8 mouse cellular contexts compared by ENCODE assay signal in the genomic region with DNA sequence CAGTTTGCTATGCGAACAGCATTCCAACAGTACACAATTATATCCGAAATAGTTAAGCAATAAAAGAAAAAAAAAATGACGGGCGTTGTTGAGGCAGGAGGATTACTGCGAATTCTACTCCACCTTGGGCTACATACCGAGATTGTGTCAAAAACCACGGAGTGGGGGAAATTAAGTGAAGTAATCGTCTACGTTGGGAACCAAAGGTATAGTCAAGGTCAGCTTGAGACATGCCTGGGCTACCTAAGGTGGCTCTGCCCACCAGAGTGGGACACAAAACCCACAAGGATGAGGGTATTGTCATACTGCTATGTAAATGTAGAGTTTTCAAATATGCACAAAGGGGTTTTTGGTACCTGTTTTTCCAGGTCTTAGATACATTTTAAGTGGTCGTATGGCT.
DNase-seq lines count a peak whose midpoint lies in the region; ATAC-seq and TF ChIP-seq lines count a peak whose summit lies in the region.

No protein-coding gene starts in this region.

- peak; percentile 7 for ATAC-seq in forebrain, embryonic 14.5 days
- no peak for ATAC-seq in liver, embryonic 14.5 days (ENCODE audit: insufficient read depth)
- ATAC-seq in erythroid progenitor cell, adult 5-6 weeks (replicated peaks; ENCODE audit: low FRiP score, poor library complexity, severe bottlenecking), result no peak

- no peaks in the 10 kb centered on the region for H3K36me3 ChIP-seq in heart, embryonic 10.5 days
- no peaks in the 10 kb centered on the region for H3K36me3 ChIP-seq in E14TG2a.4 (ENCODE audit: insufficient read depth, low read length)
- H3K36me3 ChIP-seq in forebrain, embryonic 14.5 days (ENCODE audit: control insufficient read depth, insufficient read depth, low read length), result no peaks in the 10 kb centered on the region
- H3K36me3 ChIP-seq in liver, embryonic 14.5 days (replicated peaks; ENCODE audit: control insufficient read depth, insufficient read depth, low read depth), result no peaks in the 10 kb centered on the region

- H3K4me2 ChIP-seq in forebrain, embryonic 14.5 days (ENCODE audit: low read length), result peak overlapping the region; percentile 57
- peak overlapping the region; percentile 92 for H3K4me2 ChIP-seq in liver, embryonic 14.5 days (ENCODE audit: low read depth)

- DNase-seq in heart, embryonic 10.5 days (ENCODE audit: low spot score), result no peak
- DNase-seq in heart, adult 9 months (ENCODE audit: low spot score in 2 of 2), result no peak
- DNase-seq in forebrain, embryonic 14.5 days (ENCODE audit: low spot score), result no peak
- DNase-seq in liver, embryonic 14.5 days (ENCODE audit: low read depth in 3 of 3, low spot score in 3 of 3), result no peak
- DNase-seq in embryo, embryonic 10.5 days (ENCODE audit: low spot score), result no peak
- no peak for DNase-seq in cerebellum, postnatal 4 days (ENCODE audit: low spot score in 2 of 2)

- peak overlapping the region; percentile 90 for H3K27ac ChIP-seq in heart, embryonic 10.5 days
- no peak overlapping the region for H3K27ac ChIP-seq in forebrain, embryonic 14.5 days (ENCODE audit: low read depth, low read length)
- H3K27ac ChIP-seq in liver, embryonic 14.5 days, result no peak overlapping the region

- H3K4me1 ChIP-seq in heart, embryonic 10.5 days, result 0 out of 2 replicates have a peak, but pooled peaks cover 3% of the 10 kb centered on the region
- H3K4me1 ChIP-seq in E14TG2a.4 (replicated peaks; ENCODE audit: low read depth, low read length), result peaks cover 49% of the 10 kb centered on the region
- peaks cover 3% of the 10 kb centered on the region; the same call in 1 of the 2 replicates for H3K4me1 ChIP-seq in forebrain, embryonic 14.5 days (ENCODE audit: control insufficient read depth, insufficient read depth, low read length)
- H3K4me1 ChIP-seq in liver, embryonic 14.5 days (replicated peaks; ENCODE audit: control insufficient read depth in 2 of 2, insufficient read depth in 2 of 2, low read length in 1 of 2), result peaks cover 3 to 11% of the 10 kb centered on the region in 2 experiments; a peak in 3 of 4 replicates

- H3K27me3 ChIP-seq in heart, embryonic 10.5 days (ENCODE audit: insufficient read depth, poor library complexity, severe bottlenecking), result no peaks in the 10 kb centered on the region
- no peaks in the 10 kb centered on the region for H3K27me3 ChIP-seq in E14TG2a.4 (ENCODE audit: insufficient read depth, low read length)
- H3K27me3 ChIP-seq in forebrain, embryonic 14.5 days (replicated peaks; ENCODE audit: control insufficient read depth, insufficient read depth, low read length), result no peaks in the 10 kb centered on the region
- no peaks in the 10 kb centered on the region for H3K27me3 ChIP-seq in liver, embryonic 14.5 days (ENCODE audit: control insufficient read depth, insufficient read depth, low read length)

- 10% methylated on average over 10 of the region's 10 CpGs for WGBS in heart, embryonic 10.5 days
- 8% methylated on average over 10 of the region's 10 CpGs for WGBS in forebrain, embryonic 14.5 days
- 7% methylated on average over 10 of the region's 10 CpGs for WGBS in liver, embryonic 14.5 days (ENCODE audit: insufficient replicate concordance)

- TF ChIP-seq EP300 in liver, embryonic 14.5 days (IDR thresholded peaks at IDR 0.05; ENCODE audit: low read depth), result no peak

- no peak for TF ChIP-seq CTCF in E14TG2a.4 (conservative IDR thresholded peaks at IDR 0.05; ENCODE audit: low read length)
- no peak for TF ChIP-seq CTCF in liver, embryonic 14.5 days (IDR thresholded peaks at IDR 0.05; ENCODE audit: low read depth)

- no peaks in the 10 kb centered on the region for H3K9me3 ChIP-seq in heart, embryonic 10.5 days
- no peaks in the 10 kb centered on the region for H3K9me3 ChIP-seq in E14TG2a.4 (ENCODE audit: low read length)
- H3K9me3 ChIP-seq in forebrain, embryonic 14.5 days (replicated peaks; ENCODE audit: control insufficient read depth, low read length), result no peaks in the 10 kb centered on the region
- no peaks in the 10 kb centered on the region for H3K9me3 ChIP-seq in liver, embryonic 14.5 days (ENCODE audit: control insufficient read depth, low read length)

- H3K4me3 ChIP-seq in heart, embryonic 10.5 days, result peak overlapping the region; percentile 73
- H3K4me3 ChIP-seq in E14TG2a.4 (replicated peaks; ENCODE audit: low read length), result peak overlapping the region; percentile 89
- peak overlapping the region; percentile 37 for H3K4me3 ChIP-seq in forebrain, embryonic 14.5 days (ENCODE audit: low read depth, low read length)
- peak overlapping the region; percentile 72 to 74 for H3K4me3 ChIP-seq in liver, embryonic 14.5 days (ENCODE audit: insufficient read depth in 1 of 2, low read depth in 2 of 2, low read length in 2 of 2)

- peak overlapping the region; percentile 60 for H3K9ac ChIP-seq in forebrain, embryonic 14.5 days (ENCODE audit: low read length)
- peak overlapping the region; percentile 78 for H3K9ac ChIP-seq in liver, embryonic 14.5 days (replicated peaks)

Comparison
In these comparisons a context has a peak if more than half of its experiments do, and no peak if none do; other contexts are left out.
1. H3K4me3 ChIP-seq: peak in every context shown above with its lines; median percentile 89 in E14TG2a.4; 73 in heart, embryonic 10.5 days; 73 in liver, embryonic 14.5 days; 37 in forebrain, embryonic 14.5 days.